Comparison of ENCODE assay signal across 26 mouse cellular contexts in genomic region chr5:38905271-38905670, GRCm38 (mm10). TPM values are rescaled to one million over a fixed set of nuclear protein-coding genes. Genes with fewer than 3 reads are reported as not detected.
DNase-seq lines count a peak whose midpoint lies in the region; ATAC-seq and TF ChIP-seq lines count a peak whose summit lies in the region.
"Had no signal": no experiment of that assay in that cellular context is flagged by ENCODE, and none has a peak within 500 bp of the region (broad histone marks: within the 10 kb centered on the region; RNA-seq: fewer than 3 reads in every experiment).

No protein-coding gene starts in this region.

- no peak overlapping the region for H3K4me2 ChIP-seq in CH12.LX (ENCODE audit: insufficient read depth, low read depth, poor library complexity, severe bottlenecking)
- H3K4me2 ChIP-seq: embryonic facial prominence, embryonic 12.5 days; embryonic facial prominence, embryonic 15.5 days; heart, embryonic 13.5 days; hindbrain, embryonic 12.5 days; hindbrain, embryonic 15.5 days had no signal

- no peak for TF ChIP-seq EP300 in CH12.LX (IDR thresholded peaks at IDR 0.05; ENCODE audit: low read length)

- DNase-seq in CH12.LX (ENCODE audit: extremely low read depth) (peak; percentile 10), R1 (ENCODE audit: low read depth, low spot score) (peak; percentile 21)
- no peak for DNase-seq in left cerebral cortex, postnatal 4 days
- no peak for DNase-seq in Muller cell, postnatal 12 days (ENCODE audit: inconsistent ontology term)
- DNase-seq in heart, postnatal 4 days: no peak
- DNase-seq: adrenal gland, postnatal 10 days; adrenal gland, postnatal 36 days; cerebellum, adult 18-20 months; cerebellum, adult 9-10 months; cerebellum, postnatal 14 days; forebrain, postnatal 0 days; gastrocnemius, postnatal 36 days; heart, adult 2 months; heart, postnatal 14 days had no signal

- TF ChIP-seq RAD21 in CH12.LX (IDR thresholded peaks at IDR 0.05; ENCODE audit: low read depth, low read length): no peak

- no peak overlapping the region for H3K27ac ChIP-seq in CH12.LX (ENCODE audit: insufficient read depth, low read depth)
- H3K27ac ChIP-seq: embryonic facial prominence, embryonic 12.5 days; embryonic facial prominence, embryonic 15.5 days; heart, adult 2 months; heart, embryonic 10.5 days; heart, embryonic 13.5 days; hindbrain, embryonic 12.5 days; hindbrain, embryonic 15.5 days had no signal

- H3K4me1 ChIP-seq in CH12.LX (ENCODE audit: control insufficient read depth in 1 of 2, insufficient read depth in 2 of 2): peaks cover 0 to 7% of the 10 kb centered on the region in 2 experiments; a peak in 1 of 4 replicates
- H3K4me1 ChIP-seq: embryonic facial prominence, embryonic 12.5 days; embryonic facial prominence, embryonic 15.5 days; heart, embryonic 10.5 days; heart, embryonic 13.5 days; hindbrain, embryonic 12.5 days; hindbrain, embryonic 15.5 days had no signal

- H3K36me3 ChIP-seq in CH12.LX (replicated peaks in 1 of 2; ENCODE audit: control insufficient read depth in 1 of 2, insufficient read depth in 1 of 2, low read length in 1 of 2): no peaks in the 10 kb centered on the region
- H3K36me3 ChIP-seq: embryonic facial prominence, embryonic 12.5 days; embryonic facial prominence, embryonic 15.5 days; heart, embryonic 10.5 days; heart, embryonic 13.5 days; hindbrain, embryonic 12.5 days; hindbrain, embryonic 15.5 days had no signal

- no peaks in the 10 kb centered on the region for H3K9me3 ChIP-seq in CH12.LX (replicated peaks; ENCODE audit: low read length)
- H3K9me3 ChIP-seq: embryonic facial prominence, embryonic 12.5 days; embryonic facial prominence, embryonic 15.5 days; heart, embryonic 10.5 days; heart, embryonic 13.5 days; hindbrain, embryonic 12.5 days; hindbrain, embryonic 15.5 days had no signal

- dilution Hi-C loops in CH12.LX (cut with MboI; ENCODE audit: extremely low pct_ligation_motif_present, extremely low pct_unique_long_range_greater_than_20kb, low sequenced_read_pairs): no loop called here

- no peak for TF ChIP-seq POLR2A in CH12.LX (IDR thresholded peaks at IDR 0.05; ENCODE audit: low read depth, low read length)

- no peak for TF ChIP-seq CTCF in CH12.LX (conservative IDR thresholded peaks at IDR 0.05 in 1 of 2, IDR thresholded peaks at IDR 0.05 in 1 of 2; ENCODE audit: low read depth in 2 of 2, low read length in 2 of 2)

- H3K4me3 ChIP-seq in CH12.LX (replicated peaks in 1 of 3; ENCODE audit: low read depth in 2 of 3, low read length in 2 of 3, poor library complexity in 1 of 3): no peak overlapping the region
- H3K4me3 ChIP-seq: embryonic facial prominence, embryonic 12.5 days; embryonic facial prominence, embryonic 15.5 days; heart, adult 2 months; heart, embryonic 10.5 days; heart, embryonic 13.5 days; hindbrain, embryonic 12.5 days; hindbrain, embryonic 15.5 days had no signal

- in situ Hi-C loops in CH12.LX (cut with MboI; ENCODE audit: low pct_ligation_motif_present, low pct_unique_long_range_greater_than_20kb, low sequenced_read_pairs): no loop called here

- peak; percentile 52 for ATAC-seq in megakaryocyte, adult 5-6 weeks (ENCODE audit: poor library complexity, severe bottlenecking)
- ATAC-seq: activated CD4-positive, CD25-positive, alpha-beta regulatory T cell, adult 4 months; forebrain, embryonic 14.5 days; forebrain, postnatal 0 days; intestine, postnatal 0 days had no signal

- intact Hi-C loops in left cerebral cortex, postnatal 4 days (cut with DNase I): no loop called here

- no peak overlapping the region for H3K9ac ChIP-seq in CH12.LX (ENCODE audit: insufficient read depth, low read depth)
- H3K9ac ChIP-seq: embryonic facial prominence, embryonic 12.5 days; embryonic facial prominence, embryonic 15.5 days; forebrain, postnatal 0 days; heart, embryonic 13.5 days; hindbrain, embryonic 12.5 days; hindbrain, embryonic 15.5 days had no signal

- no peaks in the 10 kb centered on the region for H3K79me2 ChIP-seq in CH12.LX (replicated peaks; ENCODE audit: control insufficient read depth, extremely low read depth, insufficient read depth, poor library complexity, severe bottlenecking)

- H3K27me3 ChIP-seq in CH12.LX (replicated peaks): no peaks in the 10 kb centered on the region
- H3K27me3 ChIP-seq: embryonic facial prominence, embryonic 12.5 days; embryonic facial prominence, embryonic 15.5 days; heart, embryonic 13.5 days; hindbrain, embryonic 12.5 days; hindbrain, embryonic 15.5 days had no signal

TF ChIP-seq in CH12.LX, 34 proteins besides CTCF, POLR2A, EP300 and RAD21:
- TF ChIP-seq GABPA (IDR thresholded peaks at IDR 0.05; ENCODE audit: insufficient replicate concordance, low read depth, low read length): no peak
- TF ChIP-seq ZNF384 (IDR thresholded peaks at IDR 0.05; ENCODE audit: low read depth, low read length): no peak
- TF ChIP-seq ELF1 (IDR thresholded peaks at IDR 0.05; ENCODE audit: low read depth, low read length): no peak
- TF ChIP-seq BHLHE40 (IDR thresholded peaks at IDR 0.05; ENCODE audit: low read depth, low read length): no peak
- no peak for TF ChIP-seq NELFE (IDR thresholded peaks at IDR 0.05; ENCODE audit: low read depth, low read length)
- no peak for TF ChIP-seq USF2 (conservative IDR thresholded peaks at IDR 0.05; ENCODE audit: low read depth, low read length)
- TF ChIP-seq CHD2 (IDR thresholded peaks at IDR 0.05; ENCODE audit: low read length): no peak
- no peak for TF ChIP-seq TBP (conservative IDR thresholded peaks at IDR 0.05; ENCODE audit: low read depth, low read length)
- TF ChIP-seq UBTF (IDR thresholded peaks at IDR 0.05; ENCODE audit: low read depth, low read length): no peak
- TF ChIP-seq ZKSCAN1 (IDR thresholded peaks at IDR 0.05; ENCODE audit: borderline replicate concordance, low read depth, low read length): no peak
- no peak for TF ChIP-seq NRF1 (IDR thresholded peaks at IDR 0.05; ENCODE audit: low read depth, low read length)
- no peak for TF ChIP-seq MXI1 (IDR thresholded peaks at IDR 0.05; ENCODE audit: low read depth, low read length)
- no peak for TF ChIP-seq MAX (IDR thresholded peaks at IDR 0.05; ENCODE audit: low read length)
- no peak for TF ChIP-seq JUND (conservative IDR thresholded peaks at IDR 0.05; ENCODE audit: low read depth, low read length)
- TF ChIP-seq IRF4 (IDR thresholded peaks at IDR 0.05; ENCODE audit: low read depth, low read length): no peak

RNA-seq across cellular contexts. Expression of gene Clnk, which starts 28.7 kb away (rescaled TPM):
- total RNA-seq in CH12.LX (2012; rRNA removed): not detected in 2 replicates
- total RNA-seq in CH12.LX (2014; rRNA removed): not detected in 2 replicates
- polyA plus RNA-seq in CH12.LX (2012; ENCODE audit: insufficient read length, low read depth): not detected in 2 replicates
- total RNA-seq in megakaryocyte, adult 5-6 weeks (2015): 0.25 and 0.38 TPM in 2 replicates
- total RNA-seq in megakaryocyte, adult 5-6 weeks (2017): 0.29 and 0.33 TPM in 2 replicates
- total RNA-seq in left cerebral cortex, postnatal 4 days (2021): not detected
- total RNA-seq in heart, postnatal 4 days (2021): not detected
- total RNA-seq: adrenal gland, postnatal 36 days; gastrocnemius, adult 8-10 months; gastrocnemius, postnatal 36 days; heart, adult 2 months; heart, postnatal 14 days; MEL had no signal
- polyA plus RNA-seq: activated CD4-positive, CD25-positive, alpha-beta regulatory T cell, adult 4 months; heart, embryonic 10.5 days had no signal

Comparison
In these comparisons a context has a peak if more than half of its experiments do, and no peak if none do; other contexts are left out.
1. DNase-seq: peak in CH12.LX (single experiment) and R1 (single experiment); none in left cerebral cortex, postnatal 4 days (single experiment), Muller cell, postnatal 12 days (single experiment) and heart, postnatal 4 days (single experiment).